Mouse (Mus musculus) neural tube, embryonic 13.5 days (tissue): ENCODE results near the gene Nfs1. TPM values are rescaled to one million over a fixed set of nuclear protein-coding genes. Genes with fewer than 3 reads are reported as not detected.
"Not testable (repeated sequence)": the region's sequence is repeated elsewhere in the genome, so short reads cannot be mapped to it uniquely, and the experiment has no call there.

Experiments used
- ATAC-seq: fragments of 200-750 bp; cut with Nextera tagmentation; 2 replicates; pipeline ENCODE4 v1.8.0; 2017; ENCODE audit warnings: low read depth, mild to moderate bottlenecking, moderate TSS enrichment, moderate library complexity
- H3K27ac ChIP-seq: fragments of 300-500 bp; sonication (generic); replicated peaks from 2 replicates; pipeline ENCODE4 v1.5.1; 2015; ENCODE audit warnings: moderate library complexity, mild to moderate bottlenecking, inconsistent platforms
- H3K27me3 ChIP-seq: fragments of 300-500 bp; sonication (generic); 2 replicates; pipeline ENCODE4 v1.6.1; 2015; ENCODE audit warnings: mild to moderate bottlenecking, inconsistent platforms
- H3K36me3 ChIP-seq: fragments of 300-500 bp; sonication (generic); 2 replicates; pipeline ENCODE4 v1.6.1; 2015; ENCODE audit warnings: mild to moderate bottlenecking, inconsistent platforms
- H3K4me1 ChIP-seq: fragments of 300-500 bp; sonication (generic); replicated peaks from 2 replicates; pipeline ENCODE4 v1.6.1; 2015; ENCODE audit warnings: inconsistent platforms
- H3K4me2 ChIP-seq: fragments of 300-500 bp; sonication (generic); 2 replicates; pipeline ENCODE4 v1.6.1; 2015; ENCODE audit warnings: inconsistent platforms, mild to moderate bottlenecking, moderate library complexity
- H3K4me3 ChIP-seq: fragments of 300-500 bp; sonication (generic); 2 replicates; pipeline ENCODE4 v1.5.1; 2015; ENCODE audit warnings: mild to moderate bottlenecking, inconsistent platforms
- H3K9ac ChIP-seq: fragments of 300-500 bp; sonication (generic); 2 replicates; pipeline ENCODE4 v1.6.1; 2015; ENCODE audit warnings: moderate library complexity, mild to moderate bottlenecking, inconsistent platforms
- H3K9me3 ChIP-seq: fragments of 300-500 bp; sonication (generic); 2 replicates; pipeline ENCODE4 v1.6.1; 2016; ENCODE audit warnings: inconsistent platforms
- WGBS: fragments of 180-500 bp; shearing (Covaris S2); methylation state at CpG from one replicate; pipeline ENCODE4 v1.1.7; 2015; 5-methylcytosine and 5-hydroxymethylcytosine counted together
- polyA plus RNA-seq: library from polyadenylated mRNA; unstranded; fragments of >200 nt; fragmentation: Nextera tagmentation; extraction: Ambion mirVana; gene quantifications from 2 replicates; pipeline ENCODE4 v1.2.1, GENCODE M21; 2015

The Nfs1 gene
- 31.2 and 31.8 TPM in 2 replicates for polyA plus RNA-seq

- under 1% methylated on average over 70 of the region's 70 CpGs for WGBS
- Histone ChIP-seq H3K9me3 (no peaks in the 10 kb centered on the region), H3K4me3 (peak within 1 kb of the TSS; percentile 89), H3K9ac (peak within 1 kb of the TSS; percentile 89), H3K4me2 (peak within 1 kb of the TSS; percentile 68), H3K27ac (peak within 1 kb of the TSS; percentile 96), H3K4me1 (peaks cover 27% of the 10 kb centered on the region), H3K27me3 (no peaks in the 10 kb centered on the region), H3K36me3 (peaks cover 28% of the 10 kb centered on the region)
- peak; percentile 98 for ATAC-seq
Observed at GRCm38 (mm10) chr2:156143953-156144724, at the start of gene Nfs1, which contains the start of gene Romo1. TSS of gene Nfs1 (minus strand) at chr2:156144186. TSS of gene Romo1 (plus strand) at chr2:156144039.

GRCm38 (mm10) chr2:156193066-156193862, 49.3 kb upstream of the Nfs1 start:
- H3K9me3 ChIP-seq: no peaks in the 10 kb centered on the region

DNA sequence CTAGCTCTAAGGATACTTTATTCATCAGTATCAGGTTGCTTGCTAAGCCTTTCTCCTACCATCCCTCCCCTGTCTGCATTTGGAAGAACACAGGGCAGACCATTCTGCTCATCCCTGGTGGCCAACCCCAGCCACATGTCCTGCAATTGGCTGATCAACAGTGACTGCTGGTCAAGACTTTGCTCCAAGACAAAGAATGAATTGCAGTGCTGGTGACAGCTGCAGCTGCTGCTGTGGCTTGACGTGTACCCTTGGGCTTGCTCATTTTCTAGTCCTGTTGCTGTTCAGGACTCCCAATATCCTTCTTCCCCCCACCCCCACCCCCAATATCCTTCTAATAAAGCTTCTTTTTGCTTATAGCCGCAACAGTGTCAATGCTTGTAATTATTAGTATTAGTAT, 48.1 kb upstream of the Nfs1 start:
- Histone ChIP-seq H3K4me1 (peaks cover 7% of the 10 kb centered on the region), H3K9me3 (no peaks in the 10 kb centered on the region), H3K36me3 (no peaks in the 10 kb centered on the region), H3K27me3 (no peaks in the 10 kb centered on the region), H3K27ac (no peak overlapping the region), H3K4me3 (no peak overlapping the region), H3K9ac (no peak overlapping the region), H3K4me2 (no peak overlapping the region)
- WGBS: 75% methylated on average over 2 of the region's 2 CpGs
- no peak for ATAC-seq

More at GRCm38 (mm10) chr2:156193066-156193862, 49.3 kb upstream of the Nfs1 start:
- no peak overlapping the region for H3K27ac ChIP-seq
- ATAC-seq: no peak
- H3K9ac ChIP-seq: no peak overlapping the region
- no peaks in the 10 kb centered on the region for H3K36me3 ChIP-seq
- H3K4me1 ChIP-seq: peaks cover 17% of the 10 kb centered on the region
- 83% methylated on average over 3 of the region's 3 CpGs for WGBS
- no peak overlapping the region for H3K4me3 ChIP-seq
- H3K27me3 ChIP-seq: no peaks in the 10 kb centered on the region
- no peak overlapping the region for H3K4me2 ChIP-seq

- Histone ChIP-seq H3K4me3 (no peak overlapping the region), H3K9ac (no peak overlapping the region), H3K36me3 (no peaks in the 10 kb centered on the region), H3K27me3 (no peaks in the 10 kb centered on the region), H3K4me2 (no peak overlapping the region), H3K27ac (no peak overlapping the region), H3K9me3 (no peaks in the 10 kb centered on the region), H3K4me1 (peaks cover 7% of the 10 kb centered on the region)
- 95% methylated on average over 2 of the region's 2 CpGs for WGBS
- ATAC-seq: no peak
Observed at GRCm38 (mm10) chr2:156191540-156191939, 47.6 kb upstream of the Nfs1 start.

- Histone ChIP-seq H3K4me2 (no peak overlapping the region), H3K36me3 (no peaks in the 10 kb centered on the region), H3K4me1 (no peaks in the 10 kb centered on the region), H3K9me3 (no peaks in the 10 kb centered on the region), H3K27ac (no peak overlapping the region), H3K27me3 (no peaks in the 10 kb centered on the region), H3K4me3 (no peak overlapping the region), H3K9ac (no peak overlapping the region)
- no peak for ATAC-seq
- 87% methylated on average over 14 of the region's 14 CpGs for WGBS
Observed at GRCm38 (mm10) chr2:156190004-156190896, 46.3 kb upstream of the Nfs1 start.

DNA sequence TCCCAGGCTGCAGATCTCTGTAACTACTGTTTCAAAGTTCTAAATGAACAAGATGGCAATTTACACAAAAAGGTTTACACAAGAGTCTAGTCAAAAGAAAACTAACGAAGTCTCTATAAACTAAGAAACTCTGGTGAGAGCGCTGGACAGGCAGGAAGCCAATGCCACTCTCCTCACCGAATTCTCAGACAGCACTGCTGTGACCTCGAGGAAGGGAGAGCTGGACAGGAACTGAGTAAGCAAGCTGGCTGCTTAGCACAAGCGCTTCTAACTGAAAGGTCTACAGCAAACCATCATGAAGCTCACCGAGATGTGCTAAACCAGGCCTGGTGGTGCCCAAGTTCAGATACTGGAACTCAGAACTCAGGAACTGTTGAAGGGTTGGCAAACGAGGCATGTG, 45.3 kb upstream of the Nfs1 start:
- 89% methylated on average over 7 of the region's 7 CpGs for WGBS
- H3K27ac ChIP-seq, H3K9ac ChIP-seq, H3K27me3 ChIP-seq, H3K9me3 ChIP-seq, H3K4me2 ChIP-seq, H3K4me3 ChIP-seq, H3K4me1 ChIP-seq, H3K36me3 ChIP-seq, ATAC-seq: not testable (repeated sequence)

- Histone ChIP-seq H3K9ac (peak overlapping the region; percentile 100), H3K9me3 (no peaks in the 10 kb centered on the region), H3K4me3 (no peak overlapping the region), H3K4me1 (peaks cover 33% of the 10 kb centered on the region), H3K4me2 (peak overlapping the region; percentile 65), H3K36me3 (peaks cover 14% of the 10 kb centered on the region), H3K27me3 (no peaks in the 10 kb centered on the region), H3K27ac (peak overlapping the region; percentile 97; the same call in 1 of the 2 replicates)
- no peak for ATAC-seq
- 81% methylated on average over 2 of the region's 2 CpGs for WGBS
Observed at GRCm38 (mm10) chr2:156181592-156181991, 37.6 kb upstream of the Nfs1 start.

GRCm38 (mm10) chr2:156180824-156181590, 37.0 kb upstream of the Nfs1 start:
- peak overlapping the region; percentile 99 for H3K4me3 ChIP-seq
- H3K27me3 ChIP-seq: no peaks in the 10 kb centered on the region
- peak overlapping the region; percentile 97 for H3K27ac ChIP-seq
- H3K4me2 ChIP-seq: peak overlapping the region; percentile 65
- WGBS: 14% methylated on average over 8 of the region's 8 CpGs
- peak overlapping the region; percentile 100 for H3K9ac ChIP-seq
- H3K9me3 ChIP-seq: no peaks in the 10 kb centered on the region
- ATAC-seq: no peak
- H3K36me3 ChIP-seq: peaks cover 19% of the 10 kb centered on the region
- H3K4me1 ChIP-seq: peaks cover 38% of the 10 kb centered on the region

- H3K9ac ChIP-seq: peak within 1 kb of the TSS; percentile 100
- H3K9me3 ChIP-seq: no peaks in the 10 kb centered on the region
- H3K4me2 ChIP-seq: peak within 1 kb of the TSS; percentile 95
- peaks cover 24% of the 10 kb centered on the region for H3K36me3 ChIP-seq
- H3K4me3 ChIP-seq: peak within 1 kb of the TSS; percentile 99
- peaks cover 43% of the 10 kb centered on the region for H3K4me1 ChIP-seq
- no peaks in the 10 kb centered on the region for H3K27me3 ChIP-seq
- ATAC-seq: peak; percentile 97
- H3K27ac ChIP-seq: peak within 1 kb of the TSS; percentile 99
- WGBS: under 1% methylated on average over 47 of the region's 47 CpGs
Observed at GRCm38 (mm10) chr2:156180094-156180821, 36.3 kb upstream of the Nfs1 start, which contains the start of gene Rbm39. TSS of gene Rbm39 (minus strand) at chr2:156180238.

- H3K4me1 ChIP-seq: peaks cover 43% of the 10 kb centered on the region
- peak; percentile 17; the same call in 1 of the 2 replicates for ATAC-seq
- peaks cover 24% of the 10 kb centered on the region for H3K36me3 ChIP-seq
- no peaks in the 10 kb centered on the region for H3K27me3 ChIP-seq
- H3K27ac ChIP-seq: peak overlapping the region; percentile 99
- H3K4me3 ChIP-seq: peak overlapping the region; percentile 99
- H3K4me2 ChIP-seq: peak overlapping the region; percentile 95; the same call in 1 of the 2 replicates
- 0% methylated on average over 34 of the region's 41 CpGs for WGBS
- H3K9me3 ChIP-seq: no peaks in the 10 kb centered on the region
- H3K9ac ChIP-seq: peak overlapping the region; percentile 100
Observed at GRCm38 (mm10) chr2:156179796-156180093, 35.8 kb upstream of the Nfs1 start.
